Mouse (Mus musculus) T-helper 2 cell (primary cell): Measurements from ENCODE around the gene Crybb2.

Experiments
- in situ Hi-C: fragments of 300-600 bp; cut with MboI, MseI; formaldehyde crosslinking; loops from one replicate; pipeline ENCODE4 v1.15.1; 2025; ENCODE audit warnings: high pct_unique_total_duplicates

Crybb2 gene

DNA sequence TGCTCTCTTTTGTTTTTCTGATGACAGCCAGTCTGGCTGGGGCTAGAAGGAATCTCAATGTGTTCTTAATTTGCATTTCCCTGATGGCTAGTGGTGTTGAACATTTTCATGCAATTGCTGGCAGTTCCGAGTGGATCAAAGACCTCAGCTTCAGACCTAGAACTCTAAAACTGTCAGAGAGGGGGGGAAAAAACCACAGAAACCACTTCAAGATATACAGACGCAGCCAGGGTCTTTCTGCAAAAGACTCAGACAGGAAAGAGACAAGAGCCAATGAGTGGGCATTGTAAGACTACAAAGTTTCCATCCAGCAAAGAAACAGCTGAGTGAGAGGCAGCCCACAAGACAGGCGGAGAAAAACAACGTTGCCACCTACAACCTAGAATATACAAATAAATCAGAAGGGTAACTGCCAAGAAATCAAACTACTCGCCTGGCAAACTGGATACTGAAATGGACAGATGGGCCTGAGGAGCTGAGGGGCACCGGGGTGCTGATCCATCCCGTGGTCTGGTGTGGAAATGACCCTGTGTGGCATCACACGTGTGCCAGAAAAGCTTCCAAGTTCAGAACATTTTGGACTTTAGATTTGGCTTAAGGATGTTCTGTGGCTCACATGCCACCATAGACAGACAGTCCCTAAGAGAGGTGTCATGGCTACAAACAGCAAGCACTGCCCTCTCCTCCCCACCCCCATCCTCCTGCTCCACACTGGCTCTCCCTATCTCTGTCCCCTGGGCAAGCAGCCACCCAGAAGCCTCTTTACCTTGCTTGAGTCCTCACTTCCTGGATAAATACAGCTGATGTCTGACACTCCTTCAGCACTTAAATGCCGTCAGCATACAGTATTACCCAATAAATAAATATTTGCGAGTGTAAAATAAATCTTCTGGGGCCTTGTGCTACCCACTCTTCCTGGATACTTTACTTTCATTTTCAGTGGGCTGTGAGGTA lies 34.5 kb downstream of the Crybb2 start:
- in situ Hi-C loops: no loop called here

DNA sequence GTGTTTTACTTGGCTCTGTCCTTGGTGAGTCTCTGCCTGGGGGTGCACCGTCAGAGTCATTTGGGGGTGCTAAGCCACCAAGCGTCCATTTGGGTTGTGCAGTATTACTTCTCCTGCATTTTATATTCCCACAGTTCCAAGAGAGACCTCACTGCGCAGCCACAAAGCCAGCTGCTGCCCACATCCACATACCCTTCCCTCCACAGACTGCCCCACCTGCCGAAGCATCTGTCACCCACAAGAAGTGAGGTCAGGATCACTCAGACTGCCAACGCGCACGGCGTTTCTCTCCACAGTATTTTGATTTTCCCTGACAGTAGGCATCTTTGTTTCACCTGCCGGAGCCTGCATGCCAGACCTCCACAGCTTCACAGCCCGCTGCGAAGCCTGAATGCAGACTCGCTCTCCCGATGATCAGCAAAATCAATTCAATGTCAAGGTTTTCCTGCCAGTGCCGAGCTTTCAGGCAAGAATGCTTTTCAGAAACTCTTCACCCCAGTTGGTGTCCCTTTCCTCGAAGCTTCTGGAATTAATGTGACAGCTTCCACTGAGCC lies 38.6 kb downstream of the Crybb2 start:
- in situ Hi-C loops: no loop called here

DNA sequence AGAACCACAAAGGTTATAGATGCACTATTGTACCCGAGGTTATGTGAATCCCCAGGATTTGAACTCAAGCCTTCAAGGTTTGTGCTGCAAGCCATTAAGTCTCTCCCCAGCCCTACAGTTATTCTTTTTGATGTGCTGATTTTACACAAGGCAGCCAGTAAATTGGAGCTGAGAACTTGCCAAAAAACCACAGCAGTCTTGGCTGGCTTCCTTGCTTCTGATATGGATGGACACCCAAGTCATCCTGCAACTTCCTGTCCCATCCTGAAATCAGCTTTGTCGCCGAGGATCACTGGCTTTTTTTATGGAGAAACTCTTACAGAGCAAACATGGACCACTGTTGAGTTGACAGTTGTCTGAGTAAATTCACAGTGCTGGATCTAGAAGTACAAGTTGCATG lies 39.8 kb downstream of the Crybb2 start:
- in situ Hi-C loops: no loop called here

DNA sequence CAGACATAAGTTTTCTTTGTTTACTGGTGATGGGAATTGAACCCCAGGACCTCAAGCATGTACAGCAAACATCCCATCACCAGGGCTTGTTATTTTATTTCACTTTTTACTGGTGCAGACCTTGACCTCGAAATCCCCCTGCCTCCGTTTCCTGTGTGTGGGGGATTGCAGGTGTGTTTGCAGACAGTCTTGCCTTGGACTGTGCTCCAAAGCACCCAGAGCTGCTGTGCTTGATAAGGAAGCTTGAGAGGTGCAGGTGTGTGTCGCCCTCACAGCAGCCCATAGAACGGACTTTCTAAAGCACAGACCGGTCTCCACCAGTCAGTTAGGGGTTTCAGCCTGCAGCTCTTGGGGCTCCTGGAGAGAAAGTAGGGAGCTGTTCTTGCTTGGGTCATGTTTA lies 43.2 kb downstream of the Crybb2 start:
- in situ Hi-C loops: no loop called here

DNA sequence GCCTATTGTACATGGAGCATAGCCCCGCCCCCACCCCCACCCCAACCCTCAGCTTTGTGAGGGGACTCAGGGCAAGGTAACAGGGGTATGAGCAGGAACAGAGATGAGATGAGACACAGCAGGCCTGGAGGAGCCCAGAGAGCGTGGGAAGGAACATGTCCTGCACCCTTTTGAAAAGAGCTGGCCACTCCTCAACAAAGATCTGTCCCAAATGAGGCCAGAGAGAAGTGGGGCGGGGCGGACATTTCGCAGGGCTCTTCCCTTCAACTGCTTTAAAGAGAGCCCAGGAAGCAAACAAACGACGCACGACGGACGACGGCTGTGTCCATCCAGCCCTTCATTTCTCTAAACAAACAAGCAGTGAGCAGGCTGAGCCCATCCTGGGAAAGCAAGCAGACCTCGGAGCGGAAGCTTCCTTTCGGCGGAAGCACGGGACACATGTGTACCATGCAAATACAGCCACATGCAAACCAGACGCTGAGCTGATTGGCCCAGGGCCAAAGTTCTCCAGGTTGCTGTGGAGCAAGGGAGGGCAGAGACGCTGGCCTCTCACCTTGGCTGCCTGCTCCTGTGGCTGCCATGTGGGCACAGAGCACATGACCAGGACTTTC lies 45.7 kb downstream of the Crybb2 start:
- in situ Hi-C loops: no loop called here

DNA sequence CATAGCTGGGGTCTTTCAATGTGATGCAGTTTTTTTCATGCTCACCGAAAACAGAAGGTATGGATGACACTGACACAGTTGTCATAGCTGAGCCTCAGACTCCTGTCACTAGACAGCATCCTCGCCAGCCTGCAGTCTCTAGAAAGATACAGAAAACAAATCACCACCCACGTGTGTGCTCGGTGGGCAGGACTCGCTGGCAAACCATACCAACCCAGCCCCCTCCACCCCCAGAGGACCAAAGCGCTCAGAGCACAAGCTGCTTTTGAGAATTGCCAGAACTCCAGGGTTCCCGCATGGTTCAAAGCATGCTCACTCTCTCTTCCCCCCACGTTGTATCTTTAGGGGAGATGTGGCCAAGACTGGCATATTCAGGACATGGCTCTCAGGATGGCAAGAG lies 51.7 kb downstream of the Crybb2 start:
- in situ Hi-C loops: no loop called here

DNA sequence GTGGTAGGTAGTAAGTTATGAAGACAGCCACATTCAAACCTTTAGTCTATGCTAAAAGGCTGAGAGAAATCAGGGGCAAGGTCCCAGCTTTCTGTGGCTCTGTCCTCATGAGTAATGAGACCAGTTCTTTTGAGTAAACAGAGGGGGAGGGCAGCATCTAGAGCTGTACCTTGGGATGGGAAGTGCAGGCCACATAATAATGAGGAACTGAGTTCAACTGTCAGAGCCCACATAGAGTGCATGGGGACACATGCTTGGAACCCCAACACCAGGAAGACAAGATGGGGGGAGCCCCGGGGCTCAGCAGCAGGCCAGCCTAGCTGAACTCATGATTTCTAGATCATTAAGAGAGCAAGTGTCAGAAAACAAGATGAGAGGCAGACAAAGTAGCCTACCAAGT lies 52.9 kb downstream of the Crybb2 start:
- in situ Hi-C loops: no loop called here

DNA sequence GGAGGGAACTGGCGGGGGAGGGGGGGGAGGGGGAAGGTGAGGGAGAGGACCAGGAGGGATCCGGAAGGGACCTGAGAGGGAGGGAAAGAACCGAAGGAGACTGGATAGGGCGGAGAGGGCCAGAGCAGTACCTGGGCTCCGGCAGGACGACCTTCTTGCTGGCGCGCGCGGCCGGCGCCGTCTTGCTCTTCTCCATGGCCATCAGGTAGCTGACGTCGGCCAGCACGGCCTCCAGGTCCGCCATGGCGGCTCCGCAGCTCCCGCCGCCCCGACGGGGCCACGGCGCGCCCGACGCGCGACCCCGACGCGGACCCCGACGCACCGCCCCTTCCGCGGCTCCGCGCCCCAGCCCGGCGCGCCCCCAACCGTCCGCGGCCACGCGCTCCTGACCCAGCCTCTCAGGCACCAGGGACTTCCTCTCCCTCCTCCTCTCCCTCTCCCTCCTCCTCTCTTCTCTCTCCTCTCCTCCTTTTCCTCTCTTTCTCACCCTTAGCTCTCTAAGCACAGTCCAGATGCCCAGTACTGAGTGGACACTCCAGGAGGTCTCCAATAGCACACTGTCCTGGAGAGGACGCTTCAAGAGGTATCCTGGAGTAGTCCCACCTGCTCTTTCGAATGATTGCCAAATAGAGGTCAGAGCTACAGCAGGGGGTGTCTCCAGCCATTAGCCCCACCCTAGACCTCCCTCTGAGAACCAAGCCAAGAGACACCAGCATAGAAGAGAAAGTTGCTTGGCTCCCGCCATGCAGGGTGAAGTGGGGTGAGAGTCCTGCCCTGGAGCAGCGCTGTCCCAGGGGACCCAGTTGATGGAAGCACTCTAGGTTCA lies 54.5 kb downstream of the Crybb2 start, which contains the start of gene Grk3:
Grk3 (minus strand) TSS at position 556 of the 826 bp plus-strand sequence.
- in situ Hi-C loops: no loop called here

DNA sequence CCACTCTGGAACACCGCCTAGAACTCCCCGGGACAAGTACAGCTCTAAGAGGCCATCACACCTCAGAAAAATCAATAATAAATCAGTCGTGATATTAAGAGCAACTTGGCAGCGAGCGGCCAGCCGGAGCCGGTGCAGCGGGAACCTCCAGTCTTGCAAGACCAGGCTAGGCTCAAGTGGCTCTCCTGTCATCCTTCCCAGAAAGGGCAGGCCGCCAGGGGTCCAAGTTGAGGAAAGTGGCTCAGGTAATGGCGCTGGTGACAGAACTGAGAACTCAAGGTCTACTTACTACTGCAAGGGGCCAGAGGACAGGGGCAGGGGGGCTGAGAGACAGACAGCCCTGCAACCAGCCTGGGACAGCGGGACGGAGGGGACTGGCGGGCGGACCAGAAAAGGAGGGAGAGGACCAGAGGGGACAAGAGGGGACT lies 55.1 kb downstream of the Crybb2 start:
- in situ Hi-C loops: no loop called here

DNA sequence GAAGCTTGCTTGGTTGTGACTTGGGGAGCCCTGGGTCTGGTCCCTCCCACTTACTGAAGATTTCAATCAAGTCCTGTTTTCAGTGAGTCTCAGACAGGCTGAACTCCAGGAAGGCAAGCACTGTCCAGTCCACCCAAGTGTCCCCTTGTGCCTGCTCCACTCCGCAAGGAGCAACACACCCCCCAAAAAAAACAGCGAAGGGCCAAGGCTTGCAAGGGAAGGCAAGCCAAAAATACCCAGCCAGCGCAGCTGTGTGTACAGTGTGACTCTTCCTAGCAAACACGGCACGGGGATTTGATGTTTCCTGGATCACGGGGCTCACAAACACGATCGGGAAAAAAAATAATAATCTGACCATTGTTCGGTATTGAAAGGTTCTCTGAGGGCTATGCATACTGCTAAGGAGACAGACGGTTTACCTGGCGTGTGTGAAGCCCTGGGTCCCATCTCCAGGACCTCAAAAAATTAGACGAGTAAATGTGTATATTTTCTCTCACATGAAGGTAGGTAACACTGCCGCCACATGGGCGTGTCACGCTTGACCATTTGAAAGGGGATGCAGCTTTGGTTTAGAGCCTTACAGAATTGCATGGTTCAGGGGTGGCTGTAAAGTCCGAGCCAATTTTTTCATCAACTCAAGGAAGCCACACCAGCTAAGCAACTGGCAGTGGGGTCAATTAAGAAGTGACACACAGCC lies 55.7 kb downstream of the Crybb2 start:
- in situ Hi-C loops: no loop called here

DNA sequence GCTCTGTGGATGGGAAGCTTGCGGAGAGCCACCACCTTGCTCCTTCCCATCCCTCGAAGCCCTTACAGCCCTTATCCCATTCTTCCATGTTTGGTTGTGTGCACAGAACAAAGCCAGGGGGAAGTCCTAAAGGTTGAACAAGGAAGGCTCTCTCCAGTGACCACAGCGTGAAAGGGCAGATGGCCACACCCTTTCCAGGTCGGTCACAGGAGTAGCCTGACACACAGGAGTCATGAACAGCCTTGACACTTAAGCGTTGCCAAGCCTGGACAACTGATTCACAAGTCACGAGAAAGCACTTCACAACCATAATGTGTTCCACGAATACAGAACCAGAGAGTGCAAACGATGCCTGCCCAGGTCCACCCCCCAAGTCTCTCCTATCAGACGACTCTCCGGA lies 58.0 kb downstream of the Crybb2 start:
- in situ Hi-C loops: no loop called here

DNA sequence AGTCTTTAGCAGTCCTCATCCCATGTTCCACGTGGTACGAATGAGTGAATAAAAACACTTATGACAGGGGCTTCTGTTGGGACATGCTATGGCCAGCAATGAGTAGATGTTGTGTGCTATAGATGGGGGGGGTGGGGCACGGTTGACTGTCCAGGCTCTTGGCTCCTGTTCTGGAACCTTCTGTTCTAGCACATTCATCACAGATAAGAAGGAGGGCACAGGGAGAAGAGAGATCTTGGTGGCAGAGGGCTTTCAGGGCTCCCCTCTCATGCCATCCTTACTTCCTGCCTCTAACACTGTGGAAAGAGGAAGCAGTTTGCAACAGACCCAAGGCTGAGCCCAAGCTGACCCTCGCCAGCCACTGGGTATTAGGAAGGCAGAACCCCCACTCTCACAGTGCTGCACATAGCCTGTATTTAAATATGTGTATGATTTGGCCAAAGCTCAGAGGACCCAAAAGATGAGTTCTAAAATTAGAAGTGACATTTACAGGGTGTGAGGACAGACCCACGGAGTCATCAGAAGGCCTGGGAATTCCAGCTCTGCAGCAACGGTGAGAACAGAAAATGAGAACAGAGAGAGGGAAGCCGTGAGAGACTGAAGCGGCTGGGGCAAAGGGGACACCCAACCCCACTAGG lies 60.6 kb downstream of the Crybb2 start:
- in situ Hi-C loops: no loop called here

DNA sequence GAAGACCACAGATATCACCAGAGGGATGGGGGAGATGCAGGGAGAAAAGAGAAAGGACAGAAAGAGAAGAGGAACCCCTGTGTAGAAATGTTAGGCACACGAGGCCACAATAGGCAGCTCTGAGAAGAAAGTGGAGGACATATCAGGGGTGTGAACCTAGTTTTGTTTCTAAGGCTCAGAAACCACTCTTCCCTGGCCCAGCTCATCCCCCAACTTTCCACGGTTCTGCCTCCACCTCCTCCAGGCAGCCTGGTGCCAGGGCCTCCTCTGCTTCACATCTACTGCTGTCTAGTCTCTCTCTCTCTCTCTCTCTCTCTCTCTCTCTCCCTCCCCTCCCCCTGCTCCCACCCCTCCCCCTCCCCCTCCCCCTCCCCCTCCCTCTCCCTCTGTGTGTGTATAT lies 61.4 kb downstream of the Crybb2 start:
- in situ Hi-C loops: no loop called here
